Mouse (Mus musculus) small intestine, adult 2 months (tissue): ENCODE data around the gene Vps37d.

Experiments
- CTCF ChIP-seq: fragments of 200-500 bp; IDR thresholded peaks from 2 replicates; pipeline ENCODE4 v1.5.1; 2012; ENCODE audit warnings: low read depth, mild to moderate bottlenecking, control low read depth, inconsistent platforms, low read length, moderate library complexity, mixed read lengths; ENCODE audit not compliant: insufficient replicate concordance, insufficient read length; ENCODE audit errors: extremely low read depth
- POLR2A ChIP-seq: fragments of 200-500 bp; IDR thresholded peaks from 2 replicates; pipeline ENCODE4 v1.6.1; 2012; ENCODE audit warnings: low read depth, mild to moderate bottlenecking, control low read depth, inconsistent platforms, low read length, moderate library complexity

DNA sequence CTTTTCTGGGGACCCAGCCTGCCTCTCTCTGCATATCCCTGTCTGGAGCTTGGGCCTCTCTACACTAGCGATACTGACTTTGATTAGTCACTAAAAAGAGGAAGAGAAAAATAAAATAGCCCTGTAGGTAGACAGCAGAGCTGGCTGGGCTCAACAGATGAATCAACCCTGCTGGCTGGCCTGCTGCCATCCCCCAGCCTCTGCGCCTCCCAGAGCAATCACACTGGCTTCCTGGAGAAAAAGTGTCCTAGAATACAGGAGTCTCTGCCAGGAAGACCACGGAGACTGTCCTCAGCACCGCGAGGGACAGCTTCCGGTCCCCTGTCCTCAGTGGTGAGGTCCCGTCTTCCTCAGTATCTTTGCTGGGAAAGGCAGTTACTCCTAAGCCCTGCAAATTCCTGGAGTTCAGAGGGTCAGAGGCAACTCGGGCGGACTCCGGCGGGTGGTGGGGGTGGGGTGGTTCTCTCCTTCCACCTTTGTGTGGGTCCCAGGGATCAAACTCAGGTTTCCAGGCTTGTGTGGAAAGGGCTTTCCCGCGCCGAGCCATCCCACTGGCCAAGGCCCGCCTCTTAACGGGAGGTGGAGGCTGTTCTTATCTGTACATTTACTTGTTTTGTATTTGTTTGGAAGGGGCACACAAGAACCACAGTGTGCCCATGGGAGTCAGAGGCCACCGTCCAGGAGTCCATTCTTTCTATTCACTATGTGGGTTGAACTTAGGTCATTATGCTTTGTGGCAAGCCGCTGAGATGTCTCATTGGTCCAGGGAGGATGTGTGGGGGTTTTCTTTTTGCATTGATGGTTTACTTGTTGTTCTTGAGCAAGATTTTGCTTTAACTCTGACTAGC is 48.8 kb downstream of the Vps37d start:
- TF ChIP-seq POLR2A = no peak
- no peak for TF ChIP-seq CTCF
